Mouse (Mus musculus) forebrain, embryonic 13.5 days (tissue): ENCODE results near the gene Rnf169. TPM values are rescaled to one million over a fixed set of nuclear protein-coding genes. Genes with fewer than 3 reads are reported as not detected.

ENCODE experiments used
- ATAC-seq: fragments of 200-750 bp; cut with Nextera tagmentation; 2 replicates; pipeline ENCODE4 v1.8.0; 2017
- H3K27ac ChIP-seq: fragments of 300-500 bp; sonication (generic); 2 replicates; pipeline ENCODE4 v1.5.1; 2015; ENCODE audit warnings: inconsistent platforms, mild to moderate bottlenecking, moderate library complexity
- H3K27me3 ChIP-seq: fragments of 300-500 bp; sonication (generic); 2 replicates; pipeline ENCODE4 v1.6.1; 2015; ENCODE audit warnings: mild to moderate bottlenecking, inconsistent platforms
- H3K36me3 ChIP-seq: fragments of 300-500 bp; sonication (generic); 2 replicates; pipeline ENCODE4 v1.6.1; 2015; ENCODE audit warnings: mild to moderate bottlenecking, inconsistent platforms; ENCODE audit not compliant: poor library complexity, severe bottlenecking
- H3K4me1 ChIP-seq: fragments of 300-500 bp; sonication (generic); 2 replicates; pipeline ENCODE4 v1.6.1; 2015; ENCODE audit warnings: inconsistent platforms
- H3K4me2 ChIP-seq: fragments of 300-500 bp; sonication (generic); 2 replicates; pipeline ENCODE4 v1.6.1; 2015; ENCODE audit warnings: inconsistent platforms, mild to moderate bottlenecking, moderate library complexity
- H3K4me3 ChIP-seq: fragments of 300-500 bp; sonication (generic); 2 replicates; pipeline ENCODE4 v1.5.1; 2015; ENCODE audit warnings: mild to moderate bottlenecking, inconsistent platforms
- H3K9ac ChIP-seq: fragments of 300-500 bp; sonication (generic); 2 replicates; pipeline ENCODE4 v1.6.1; 2015; ENCODE audit warnings: mild to moderate bottlenecking, inconsistent platforms
- H3K9me3 ChIP-seq: fragments of 300-500 bp; sonication (generic); replicated peaks from 2 replicates; pipeline ENCODE4 v1.6.1; 2016; ENCODE audit warnings: inconsistent platforms
- WGBS: fragments of 180-500 bp; shearing (Covaris S2); methylation state at CpG from one replicate; pipeline ENCODE4 v1.1.7; 2015; 5-methylcytosine and 5-hydroxymethylcytosine counted together
- polyA plus RNA-seq: library from polyadenylated mRNA; unstranded; fragments of >200 nt; fragmentation: Nextera tagmentation; extraction: Ambion mirVana; gene quantifications from 2 replicates; pipeline ENCODE4 v1.2.1, GENCODE M21; 2015

Rnf169 gene
- polyA plus RNA-seq, 1 experiment from 2014 or later, result 3.8 TPM

DNA sequence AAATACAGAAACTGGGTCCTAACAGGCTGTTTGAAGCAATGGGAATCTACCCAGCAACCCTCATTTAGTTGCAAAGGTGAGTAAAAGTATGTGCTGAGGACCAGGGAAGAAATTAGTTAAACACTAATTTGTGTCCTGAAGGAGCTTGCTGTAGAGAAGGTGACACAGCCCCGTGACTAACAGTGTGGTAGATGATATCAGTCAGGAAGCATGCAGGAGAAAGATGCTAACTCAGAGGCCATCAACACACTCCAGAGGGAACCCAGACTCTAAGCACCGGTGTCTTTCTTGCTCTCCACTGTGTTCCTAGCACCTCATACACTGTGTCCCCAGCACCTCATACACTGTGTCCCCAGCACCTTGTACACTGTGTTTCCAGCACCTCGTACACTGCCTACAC lies 18.4 kb upstream of the Rnf169 start:
- H3K36me3 ChIP-seq, result no peaks in the 10 kb centered on the region
- H3K9ac ChIP-seq, result no peak overlapping the region
- ATAC-seq, result no peak
- WGBS, result 84% methylated on average over 3 of the region's 3 CpGs
- no peak overlapping the region for H3K27ac ChIP-seq
- H3K27me3 ChIP-seq, result peaks cover 4% of the 10 kb centered on the region; the same call in 1 of the 2 replicates
- no peak overlapping the region for H3K4me3 ChIP-seq
- H3K4me1 ChIP-seq, result no peaks in the 10 kb centered on the region
- H3K4me2 ChIP-seq, result no peak overlapping the region
- H3K9me3 ChIP-seq, result no peaks in the 10 kb centered on the region

DNA sequence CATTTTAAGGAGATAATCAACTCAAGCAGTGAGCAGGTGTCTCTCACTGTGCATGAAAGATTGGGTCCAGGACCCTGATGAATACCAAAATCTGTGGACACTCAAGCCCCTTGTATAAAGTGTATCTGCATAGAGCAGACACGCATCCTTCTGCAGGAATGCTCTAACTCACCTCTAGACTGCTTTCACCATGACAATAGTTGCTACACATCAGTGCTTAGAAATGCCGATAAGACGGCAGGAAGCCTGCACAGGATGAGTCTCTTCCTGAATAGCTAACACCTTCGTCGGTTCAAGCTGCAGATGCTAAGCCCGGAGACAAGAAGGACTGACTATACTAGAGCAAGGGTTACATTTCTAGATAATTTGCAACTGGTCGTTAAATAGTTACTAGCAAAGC lies 14.9 kb upstream of the Rnf169 start:
- WGBS, result 70% methylated on average over 7 of the region's 7 CpGs
- no peak overlapping the region for H3K4me3 ChIP-seq
- no peaks in the 10 kb centered on the region for H3K4me1 ChIP-seq
- H3K27ac ChIP-seq, result no peak overlapping the region
- H3K9me3 ChIP-seq, result no peaks in the 10 kb centered on the region
- H3K27me3 ChIP-seq, result no peaks in the 10 kb centered on the region
- no peak overlapping the region for H3K4me2 ChIP-seq
- H3K9ac ChIP-seq, result no peak overlapping the region
- H3K36me3 ChIP-seq, result no peaks in the 10 kb centered on the region
- ATAC-seq, result no peak

DNA sequence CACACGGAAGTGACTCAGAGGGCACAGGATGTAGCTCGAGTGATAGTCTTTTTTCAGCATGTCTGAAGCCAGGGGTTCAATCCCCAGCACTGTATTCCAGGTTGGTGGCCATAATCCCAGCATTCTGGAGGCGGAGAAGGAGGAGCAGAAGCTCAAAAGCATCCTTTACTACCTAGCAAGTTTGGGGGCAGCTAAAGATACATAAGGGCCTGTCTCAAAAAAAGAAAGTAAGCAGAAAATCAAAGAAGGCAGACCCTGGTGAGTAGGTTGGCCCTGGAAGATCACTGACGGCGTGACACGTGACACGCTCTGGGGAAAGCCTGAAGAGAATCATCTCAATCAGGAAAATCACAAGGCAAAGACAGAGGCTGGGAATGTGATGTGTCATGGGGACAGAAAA lies 12.9 kb upstream of the Rnf169 start:
- H3K9ac ChIP-seq, result no peak overlapping the region
- no peak overlapping the region for H3K4me3 ChIP-seq
- no peak overlapping the region for H3K4me2 ChIP-seq
- WGBS, result 88% methylated on average over 7 of the region's 7 CpGs
- no peaks in the 10 kb centered on the region for H3K4me1 ChIP-seq
- H3K9me3 ChIP-seq, result no peaks in the 10 kb centered on the region
- H3K27me3 ChIP-seq, result no peaks in the 10 kb centered on the region
- no peak overlapping the region for H3K27ac ChIP-seq
- no peaks in the 10 kb centered on the region for H3K36me3 ChIP-seq
- no peak for ATAC-seq

DNA sequence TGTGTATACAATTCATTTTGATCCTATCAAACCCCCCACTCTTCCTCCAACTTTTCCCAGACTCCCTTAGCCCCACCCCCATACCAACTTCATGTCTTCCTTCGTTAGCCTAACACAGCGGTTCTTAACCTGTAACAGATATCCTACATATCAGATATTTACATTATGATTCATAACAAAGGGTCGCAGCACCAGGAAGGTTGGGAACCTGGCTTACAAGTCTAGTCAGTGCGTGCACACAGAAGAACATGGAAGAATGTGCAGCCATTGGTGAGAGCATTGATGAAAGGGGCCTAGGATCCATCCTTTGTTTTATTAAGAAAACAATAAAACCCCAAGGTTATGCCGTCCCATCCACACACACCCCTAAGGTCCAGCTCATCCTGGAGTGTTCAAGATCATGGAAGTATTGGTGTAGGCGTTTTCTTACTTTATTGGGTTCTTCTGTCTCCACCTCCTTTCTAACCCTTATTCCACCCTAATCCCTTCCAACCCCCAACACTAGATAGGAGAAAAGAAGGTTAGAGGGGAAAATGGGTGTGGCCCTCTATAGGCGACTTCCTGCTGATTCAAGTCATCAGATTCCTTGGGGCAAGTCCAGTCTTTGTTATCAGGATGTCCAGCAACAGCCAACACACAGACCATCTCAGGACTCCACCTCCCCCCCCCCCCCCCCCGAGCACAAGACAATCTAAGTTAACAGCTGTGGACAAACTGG lies 10.9 kb upstream of the Rnf169 start:
- no peak overlapping the region for H3K27ac ChIP-seq
- H3K4me3 ChIP-seq, result no peak overlapping the region
- H3K9me3 ChIP-seq, result no peaks in the 10 kb centered on the region
- no peak for ATAC-seq
- no peak overlapping the region for H3K4me2 ChIP-seq
- no peak overlapping the region for H3K9ac ChIP-seq
- H3K36me3 ChIP-seq, result no peaks in the 10 kb centered on the region
- 82% methylated on average over 8 of the region's 8 CpGs for WGBS
- H3K4me1 ChIP-seq, result no peaks in the 10 kb centered on the region
- no peaks in the 10 kb centered on the region for H3K27me3 ChIP-seq

DNA sequence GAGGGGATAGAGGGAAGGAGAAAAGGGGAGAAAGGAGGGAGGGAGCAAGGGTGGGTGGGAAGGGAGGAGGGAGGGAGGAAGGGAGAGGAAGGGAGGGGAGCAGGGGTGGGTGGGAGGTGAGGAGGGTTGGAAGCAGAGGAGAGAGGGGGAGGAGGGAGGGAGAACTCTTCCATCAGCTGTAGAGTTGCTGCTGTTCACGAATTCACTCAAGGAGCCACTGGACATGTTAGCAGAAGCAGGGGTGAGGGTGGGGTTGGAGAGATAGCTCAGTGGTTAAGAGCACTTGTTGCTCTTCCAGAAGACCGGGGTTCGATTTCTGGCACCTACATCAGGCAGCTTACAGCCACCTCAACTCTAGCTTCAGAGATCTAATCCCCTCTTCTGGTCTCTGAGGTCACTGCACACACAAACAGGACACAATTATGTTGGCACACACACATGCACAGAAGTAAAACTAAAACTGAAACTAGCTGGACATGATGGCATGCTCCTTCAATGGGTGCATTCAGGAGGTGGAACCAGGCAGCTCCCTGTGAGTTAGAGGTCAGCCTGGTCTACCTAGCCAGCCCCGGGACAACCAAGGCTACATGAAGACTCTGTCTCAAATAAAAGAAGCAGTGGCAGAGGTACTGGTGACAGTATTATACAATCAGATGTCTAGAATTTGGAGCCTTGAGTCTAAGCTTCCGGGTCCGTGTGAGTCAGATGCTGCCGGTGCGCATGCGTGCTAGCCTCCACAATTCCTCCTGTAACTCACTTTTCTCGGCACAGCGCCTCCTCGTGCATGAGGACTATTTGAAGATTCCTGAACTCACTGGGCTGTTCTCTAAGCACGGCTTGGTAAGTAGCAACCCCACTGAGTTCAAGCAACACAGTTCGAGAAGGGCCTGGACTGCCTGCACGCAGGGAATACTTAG lies 9.9 kb upstream of the Rnf169 start:
- H3K27me3 ChIP-seq, result no peaks in the 10 kb centered on the region
- ATAC-seq, result no peak
- H3K4me1 ChIP-seq, result no peaks in the 10 kb centered on the region
- H3K4me2 ChIP-seq, result peak overlapping the region; percentile 18; the same call in 1 of the 2 replicates
- 62% methylated on average over 15 of the region's 15 CpGs for WGBS
- no peak overlapping the region for H3K9ac ChIP-seq
- H3K36me3 ChIP-seq, result no peaks in the 10 kb centered on the region
- H3K9me3 ChIP-seq, result no peaks in the 10 kb centered on the region
- no peak overlapping the region for H3K27ac ChIP-seq
- H3K4me3 ChIP-seq, result no peak overlapping the region

DNA sequence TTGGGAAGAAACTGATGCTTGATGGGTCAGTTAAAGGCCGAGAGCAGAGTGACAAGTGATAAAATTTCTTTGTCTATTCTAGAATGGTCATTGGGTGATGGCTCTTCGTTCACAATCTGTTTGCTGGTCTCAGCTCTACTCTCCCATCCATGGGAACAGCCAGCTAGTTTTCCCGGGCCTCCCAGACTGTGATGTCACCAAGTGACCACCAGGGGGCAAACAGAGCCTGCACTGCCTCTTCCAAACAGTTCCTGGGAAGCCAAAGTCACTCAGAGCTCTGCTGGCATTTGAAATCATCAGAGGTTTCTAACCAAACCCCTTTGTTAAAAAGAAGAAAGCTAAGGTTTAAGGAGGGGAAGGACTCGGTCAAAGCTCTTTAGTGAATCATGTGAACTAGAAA lies 8.5 kb upstream of the Rnf169 start:
- H3K9me3 ChIP-seq, result no peaks in the 10 kb centered on the region
- H3K4me2 ChIP-seq, result no peak overlapping the region
- no peak overlapping the region for H3K4me3 ChIP-seq
- 8% methylated on average over 4 of the region's 4 CpGs for WGBS
- H3K4me1 ChIP-seq, result no peaks in the 10 kb centered on the region
- H3K27ac ChIP-seq, result no peak overlapping the region
- no peaks in the 10 kb centered on the region for H3K36me3 ChIP-seq
- peak; percentile 76; the same call in 1 of the 2 replicates for ATAC-seq
- H3K27me3 ChIP-seq, result no peaks in the 10 kb centered on the region
- no peak overlapping the region for H3K9ac ChIP-seq

DNA sequence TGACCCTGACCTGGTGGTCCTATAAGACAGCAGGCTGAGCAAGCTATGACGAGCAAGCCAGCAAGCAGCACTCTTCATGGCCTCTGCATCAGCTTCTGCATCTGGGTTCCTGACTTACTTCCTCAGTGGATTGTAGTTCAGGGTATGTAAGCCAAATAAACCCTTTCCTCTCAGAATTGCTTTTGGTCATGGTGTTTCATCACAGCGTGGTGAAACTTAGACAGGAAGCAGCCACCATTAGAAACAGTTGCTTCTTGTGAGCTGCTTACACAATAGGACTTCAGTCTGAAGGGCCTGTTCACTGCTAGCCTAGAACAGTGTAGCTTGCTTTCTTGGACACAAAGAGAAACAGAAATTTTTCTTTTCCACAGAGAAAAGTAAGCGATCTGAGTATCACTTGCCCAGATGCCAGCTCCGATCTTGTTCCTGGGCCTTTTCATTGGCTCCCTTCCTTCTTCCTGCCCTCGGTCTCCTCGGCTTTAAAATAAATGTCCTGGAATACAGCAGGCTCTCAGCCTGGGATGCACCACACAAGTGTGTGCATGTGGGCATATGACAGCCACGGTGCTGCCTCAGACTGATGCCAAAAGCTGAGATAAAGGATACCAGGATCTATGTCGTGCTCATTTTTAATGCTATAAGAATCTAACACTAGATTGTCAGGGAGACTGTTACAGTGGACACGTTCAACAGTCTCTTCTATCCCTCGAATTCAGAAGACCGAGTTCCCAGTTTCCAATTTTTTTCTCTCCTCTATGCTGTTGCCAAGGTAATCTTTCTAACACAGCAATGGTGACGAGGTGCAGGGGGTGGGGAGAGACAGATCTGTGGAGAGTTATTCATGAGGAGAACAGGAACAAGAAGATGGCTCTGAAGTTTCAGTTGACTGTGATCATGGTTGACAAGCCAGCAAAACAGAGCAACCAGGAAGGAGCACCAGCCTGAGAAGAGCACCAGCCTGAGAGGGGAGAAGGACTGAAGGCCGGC lies 2.3 kb upstream of the Rnf169 start:
- H3K9me3 ChIP-seq, result no peaks in the 10 kb centered on the region
- H3K4me1 ChIP-seq, result peaks cover 20% of the 10 kb centered on the region
- H3K36me3 ChIP-seq, result no peaks in the 10 kb centered on the region
- H3K9ac ChIP-seq, result no peak overlapping the region
- no peak overlapping the region for H3K4me3 ChIP-seq
- H3K4me2 ChIP-seq, result no peak overlapping the region
- H3K27ac ChIP-seq, result no peak overlapping the region
- H3K27me3 ChIP-seq, result no peaks in the 10 kb centered on the region
- no peak for ATAC-seq
- WGBS, result 85% methylated on average over 13 of the region's 13 CpGs

DNA sequence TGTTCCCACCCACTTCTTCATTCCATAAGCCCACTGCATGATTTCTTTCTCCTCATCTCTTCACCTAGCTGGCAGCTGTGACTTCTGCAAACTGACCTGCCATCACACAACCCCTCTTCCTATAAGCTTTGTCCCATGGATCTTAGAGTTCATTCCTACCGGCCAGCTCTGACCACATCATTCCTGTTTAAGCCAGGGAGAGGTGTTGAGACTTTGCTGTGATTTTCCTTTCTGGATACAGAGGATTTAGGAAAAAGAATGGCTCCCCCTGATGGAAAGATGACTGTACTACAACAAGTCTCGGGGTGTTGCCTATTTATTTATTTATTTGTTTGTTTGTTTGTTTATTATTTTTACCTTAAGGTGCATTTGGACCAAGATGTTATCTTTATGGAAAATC lies 1.1 kb upstream of the Rnf169 start:
- 6% methylated on average over 2 of the region's 2 CpGs for WGBS
- Histone ChIP-seq H3K36me3 (0 out of 2 replicates have a peak, but pooled peaks cover 2% of the 10 kb centered on the region), H3K4me1 (peaks cover 20% of the 10 kb centered on the region), H3K9ac (no peak overlapping the region), H3K9me3 (no peaks in the 10 kb centered on the region; the same call in 1 of the 2 replicates), H3K27me3 (no peaks in the 10 kb centered on the region), H3K27ac (peak overlapping the region; percentile 8; the same call in 1 of the 2 replicates), H3K4me3 (no peak overlapping the region), H3K4me2 (no peak overlapping the region)
- no peak for ATAC-seq

DNA sequence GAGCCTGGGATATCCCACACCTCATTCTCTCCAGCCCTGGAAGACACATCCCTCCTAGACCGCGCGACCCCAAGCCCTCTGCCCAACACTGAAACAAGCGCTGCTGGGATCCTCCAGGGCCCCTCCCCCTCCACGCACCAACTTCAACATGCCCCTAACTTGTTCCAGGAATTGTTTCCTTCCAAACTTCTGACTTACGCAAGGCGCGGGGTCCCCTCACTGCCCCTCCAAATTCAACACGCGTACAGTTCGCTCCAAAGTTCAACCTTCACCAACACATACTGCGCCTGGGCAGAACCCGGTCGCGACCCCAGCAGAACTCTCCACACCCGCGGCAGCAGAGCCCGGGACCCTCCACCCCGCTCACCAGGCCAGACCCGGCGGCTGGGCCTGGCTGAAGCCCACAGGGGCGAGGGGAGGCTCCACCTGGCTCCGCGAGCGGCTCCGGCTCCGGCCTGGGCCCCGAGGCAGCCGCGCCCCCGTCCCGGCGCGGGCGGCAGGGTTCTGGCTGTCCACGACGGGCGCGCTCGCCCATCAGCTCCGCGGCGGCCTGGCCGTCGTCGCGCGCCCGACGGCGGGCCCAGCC lies 609 bp downstream of the Rnf169 start:
- H3K9me3 ChIP-seq, result no peaks in the 10 kb centered on the region; the same call in 1 of the 2 replicates
- 0 out of 2 replicates have a peak, but pooled peaks cover 2% of the 10 kb centered on the region for H3K36me3 ChIP-seq
- peak; percentile 66 for ATAC-seq
- WGBS, result under 1% methylated on average over 49 of the region's 51 CpGs
- H3K4me3 ChIP-seq, result peak overlapping the region; percentile 97
- peak overlapping the region; percentile 95 for H3K27ac ChIP-seq
- peak overlapping the region; percentile 95 for H3K9ac ChIP-seq
- H3K27me3 ChIP-seq, result no peaks in the 10 kb centered on the region
- H3K4me1 ChIP-seq, result peaks cover 27% of the 10 kb centered on the region
- H3K4me2 ChIP-seq, result peak overlapping the region; percentile 80

DNA sequence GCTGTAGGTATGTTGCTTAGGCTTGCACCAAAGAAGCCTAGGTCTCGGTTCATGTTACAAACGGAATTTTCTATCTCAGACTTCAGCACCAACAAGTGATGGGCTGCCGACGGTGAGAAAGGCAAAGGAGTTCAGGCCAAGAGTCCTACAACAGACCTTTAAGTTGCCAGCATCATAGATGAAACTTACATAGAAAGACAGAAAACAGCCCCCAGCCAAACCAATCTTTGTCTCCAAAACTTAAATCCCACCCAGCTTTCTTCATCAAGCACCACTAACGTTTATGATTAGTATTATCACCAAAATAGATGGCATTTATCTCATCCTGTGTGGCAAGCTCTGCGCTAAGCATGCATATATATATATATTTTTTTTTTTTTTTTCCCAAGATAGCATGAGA lies 1.2 kb downstream of the Rnf169 start:
- Histone ChIP-seq H3K27ac (no peak overlapping the region), H3K9ac (peak overlapping the region; percentile 95), H3K36me3 (0 out of 2 replicates have a peak, but pooled peaks cover 2% of the 10 kb centered on the region), H3K27me3 (no peaks in the 10 kb centered on the region), H3K4me3 (peak overlapping the region; percentile 97), H3K4me2 (peak overlapping the region; percentile 80), H3K9me3 (no peaks in the 10 kb centered on the region; the same call in 1 of the 2 replicates), H3K4me1 (peaks cover 32% of the 10 kb centered on the region)
- 7% methylated on average over 6 of the region's 6 CpGs for WGBS
- ATAC-seq, result no peak

DNA sequence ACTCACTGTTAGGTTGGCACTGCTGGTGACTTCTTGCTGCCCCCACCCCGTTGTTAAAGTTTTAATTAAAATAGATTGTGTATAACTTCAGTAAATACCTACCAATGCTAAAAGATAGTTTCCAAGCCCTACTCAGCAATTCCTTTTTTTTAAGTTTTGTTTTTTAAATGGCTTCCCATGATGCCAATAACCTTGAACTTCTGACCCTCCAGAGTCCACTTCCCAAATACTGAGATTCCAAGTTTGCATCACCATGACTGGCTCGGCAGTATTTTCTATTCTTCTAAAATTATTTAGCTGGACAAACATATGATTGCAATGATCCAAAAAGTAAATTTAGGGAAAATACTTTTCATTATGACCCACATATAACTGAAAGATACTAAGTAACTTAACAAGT lies 2.2 kb downstream of the Rnf169 start:
- Histone ChIP-seq H3K4me3 (no peak overlapping the region), H3K27ac (no peak overlapping the region), H3K4me1 (peaks cover 35% of the 10 kb centered on the region), H3K36me3 (0 out of 2 replicates have a peak, but pooled peaks cover 2% of the 10 kb centered on the region), H3K4me2 (no peak overlapping the region), H3K27me3 (no peaks in the 10 kb centered on the region), H3K9ac (no peak overlapping the region), H3K9me3 (no peaks in the 10 kb centered on the region; the same call in 1 of the 2 replicates)
- no peak for ATAC-seq
- WGBS, result 95% methylated on average over 2 of the region's 2 CpGs
